Mouse (Mus musculus): ENCODE measurements around the gene Rusc2.
A peak's percentile ranks its signal among the peaks of the same experiment; 100 is the strongest.

Gene Rusc2

DNA sequence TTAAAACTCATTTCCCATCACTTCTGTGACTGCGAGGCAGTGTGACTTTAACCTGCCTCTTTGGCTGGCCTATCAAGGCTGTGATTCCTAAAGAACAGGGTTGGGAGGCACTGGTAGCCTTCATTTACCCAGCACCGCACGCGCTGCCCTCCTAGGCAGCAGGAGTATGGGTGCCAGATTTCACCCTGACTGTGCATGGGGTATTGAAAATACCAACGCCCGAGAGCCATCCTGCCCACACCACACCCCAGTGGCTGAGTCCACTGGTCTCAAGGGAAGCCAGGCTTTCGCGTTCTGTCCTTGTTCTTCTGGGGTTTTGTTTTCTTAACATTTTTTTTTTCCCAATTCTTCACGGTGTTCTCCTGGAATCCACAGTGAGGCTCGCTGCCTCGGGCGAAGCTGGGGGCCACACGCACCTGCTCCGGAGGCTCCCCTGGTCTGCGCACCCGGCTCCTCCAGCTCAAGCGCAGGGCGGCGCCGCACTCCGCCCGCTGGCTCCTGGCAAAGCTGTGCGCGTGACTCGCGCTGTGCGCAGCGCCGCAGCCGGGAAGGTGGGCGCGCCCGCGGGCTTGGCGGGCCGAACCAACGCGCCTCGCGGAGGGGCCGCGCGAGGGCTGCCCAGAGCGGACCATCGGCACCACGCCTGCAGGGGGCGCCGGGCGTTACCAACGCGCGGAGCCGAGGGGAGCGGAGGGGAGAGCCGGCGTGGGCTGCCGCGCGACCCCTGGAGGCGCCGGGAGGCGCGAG lies at the start of gene Rusc2:
Gene Rusc2 (plus strand): TSS at position 572 of the 747 bp plus-strand sequence.
- peak; percentile 89 for DNase-seq (ENCODE audit: low spot score)

DNA sequence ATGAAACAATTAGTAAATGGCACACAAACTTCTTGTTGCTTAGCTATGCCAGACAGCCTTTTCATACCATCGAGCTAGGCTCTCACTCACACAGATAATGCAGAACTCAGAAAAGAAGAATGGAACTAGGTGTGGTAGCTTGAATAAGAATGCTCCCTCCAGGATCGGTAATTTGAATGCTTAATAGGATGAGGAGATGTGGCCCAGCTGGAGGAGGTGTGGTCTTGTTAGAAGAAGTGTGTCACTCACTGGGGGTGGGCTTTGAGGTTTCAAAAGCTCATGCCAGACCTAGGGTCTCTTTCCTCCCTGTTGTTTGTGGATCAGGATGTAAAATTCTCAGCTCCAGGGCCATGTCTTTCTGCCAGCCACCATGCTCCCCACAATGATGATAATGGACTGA lies 47.0 kb upstream of the Rusc2 start:
- no peak for DNase-seq (ENCODE audit: low spot score)

DNA sequence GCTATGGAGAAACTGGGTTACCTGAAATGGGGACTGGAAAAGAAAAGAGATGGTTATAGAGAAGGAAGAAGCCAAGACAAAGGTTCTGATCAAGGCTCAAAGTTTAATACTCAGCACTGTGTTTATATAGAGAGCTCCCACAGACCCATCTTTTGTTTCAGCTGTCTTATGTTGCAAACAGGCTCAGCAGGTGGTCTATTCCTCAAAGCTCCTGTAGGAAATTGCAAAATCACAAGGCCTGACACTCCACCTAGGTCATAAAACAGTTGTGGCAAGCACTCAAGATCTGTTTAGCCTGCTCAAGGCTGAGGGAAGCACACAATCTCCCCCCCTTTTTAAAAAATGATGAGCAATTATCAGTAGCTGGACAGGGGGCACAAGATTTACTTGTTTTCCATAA lies 45.6 kb upstream of the Rusc2 start:
- DNase-seq (ENCODE audit: low spot score): no peak

GRCm38 (mm10) chr4:43340096-43340804 lies 41.5 kb upstream of the Rusc2 start:
- no peak for DNase-seq (ENCODE audit: low spot score)

DNA sequence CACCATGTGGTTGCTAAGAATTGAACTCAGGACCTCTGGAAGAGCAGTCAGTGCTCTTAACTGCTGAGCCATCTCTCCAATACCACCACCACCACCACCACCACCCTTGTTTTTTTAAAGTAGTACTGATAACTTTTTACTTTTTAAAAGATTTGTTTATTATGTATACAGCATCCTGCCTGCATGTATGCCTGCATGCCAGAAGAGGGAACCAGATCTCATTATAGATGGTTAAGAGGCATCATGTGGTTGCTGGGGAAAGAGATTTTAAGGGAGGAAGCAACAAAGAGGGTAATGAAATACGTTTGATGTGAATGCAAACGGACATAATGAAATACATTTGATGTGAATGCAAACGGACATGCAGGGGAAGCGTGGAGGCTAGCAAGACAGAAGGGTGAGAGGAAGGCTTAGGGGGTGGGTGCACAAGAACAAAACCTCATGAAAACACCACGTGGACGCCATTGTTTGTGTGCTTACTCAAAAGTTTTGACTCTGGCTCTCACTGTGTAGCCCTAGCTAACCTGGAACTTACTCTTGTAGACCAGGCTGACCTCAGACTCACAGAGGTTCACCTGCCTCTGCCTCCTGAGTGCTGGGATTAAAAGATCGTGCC lies 40.4 kb upstream of the Rusc2 start:
- no peak for DNase-seq (ENCODE audit: low spot score)

GRCm38 (mm10) chr4:43342443-43342842 lies 39.3 kb upstream of the Rusc2 start:
- no peak for DNase-seq (ENCODE audit: low spot score)

DNA sequence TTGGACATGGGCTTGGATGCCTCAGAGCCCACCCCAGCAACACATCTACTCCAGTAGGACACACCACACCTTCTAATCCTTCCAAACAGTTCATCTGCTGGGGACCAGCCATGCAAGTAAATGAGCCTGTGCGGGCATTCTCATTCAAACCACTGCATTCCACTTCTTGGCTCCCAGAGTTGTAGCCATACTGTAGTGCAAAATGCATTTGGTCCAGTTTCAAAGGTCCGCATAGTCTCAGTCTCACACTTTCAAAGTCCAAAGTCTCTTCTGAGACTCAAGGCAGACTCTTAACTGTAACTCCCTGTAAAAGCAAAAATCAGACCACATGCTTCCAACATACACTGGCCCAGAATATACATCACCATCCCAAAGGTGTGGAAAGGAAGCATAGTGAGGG lies 36.8 kb upstream of the Rusc2 start:
- no peak for DNase-seq (ENCODE audit: low spot score)

DNA sequence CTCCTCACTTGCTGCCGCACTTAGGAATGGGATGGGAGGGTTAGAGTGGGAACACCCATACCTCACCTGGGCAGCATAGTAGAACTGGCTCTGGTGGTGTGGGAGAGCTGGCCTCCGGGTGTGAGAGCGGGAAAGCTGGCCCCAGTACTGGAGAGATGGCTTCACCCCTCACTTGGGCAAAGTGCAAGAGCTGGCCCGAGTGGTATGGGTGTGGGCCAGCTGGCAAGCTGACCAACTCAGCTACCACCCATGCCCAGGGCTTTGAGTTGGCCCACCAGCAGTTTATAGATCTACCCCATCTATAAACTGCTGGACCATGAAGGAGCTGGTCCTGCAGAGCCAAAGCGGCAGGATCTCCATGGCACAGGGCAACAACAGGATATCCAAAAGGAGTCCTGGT lies 32.6 kb upstream of the Rusc2 start:
- DNase-seq (ENCODE audit: low spot score): no peak

- DNase-seq (ENCODE audit: low spot score): no peak
Measured at GRCm38 (mm10) chr4:43350038-43350560, 31.7 kb upstream of the Rusc2 start.

DNA sequence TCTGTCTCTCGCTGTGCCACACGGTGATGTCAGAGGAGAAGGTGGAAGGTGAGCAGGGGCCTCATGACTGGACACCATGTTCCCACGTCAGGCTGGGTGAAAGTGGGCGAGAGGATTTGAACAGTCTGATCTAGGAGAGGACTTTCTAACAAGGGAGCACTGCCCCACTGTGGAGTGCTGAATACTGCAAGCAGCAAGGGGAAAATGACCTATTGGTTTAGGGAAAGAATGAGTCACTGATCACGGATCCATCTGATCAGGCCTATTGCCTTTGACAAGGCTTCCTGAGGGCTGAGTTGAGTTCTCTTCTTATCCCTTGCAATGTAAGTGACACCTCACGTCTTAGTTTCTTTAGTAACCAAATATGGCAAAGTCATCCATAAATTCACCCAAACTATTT lies 28.1 kb upstream of the Rusc2 start:
- DNase-seq (ENCODE audit: low spot score): no peak

DNA sequence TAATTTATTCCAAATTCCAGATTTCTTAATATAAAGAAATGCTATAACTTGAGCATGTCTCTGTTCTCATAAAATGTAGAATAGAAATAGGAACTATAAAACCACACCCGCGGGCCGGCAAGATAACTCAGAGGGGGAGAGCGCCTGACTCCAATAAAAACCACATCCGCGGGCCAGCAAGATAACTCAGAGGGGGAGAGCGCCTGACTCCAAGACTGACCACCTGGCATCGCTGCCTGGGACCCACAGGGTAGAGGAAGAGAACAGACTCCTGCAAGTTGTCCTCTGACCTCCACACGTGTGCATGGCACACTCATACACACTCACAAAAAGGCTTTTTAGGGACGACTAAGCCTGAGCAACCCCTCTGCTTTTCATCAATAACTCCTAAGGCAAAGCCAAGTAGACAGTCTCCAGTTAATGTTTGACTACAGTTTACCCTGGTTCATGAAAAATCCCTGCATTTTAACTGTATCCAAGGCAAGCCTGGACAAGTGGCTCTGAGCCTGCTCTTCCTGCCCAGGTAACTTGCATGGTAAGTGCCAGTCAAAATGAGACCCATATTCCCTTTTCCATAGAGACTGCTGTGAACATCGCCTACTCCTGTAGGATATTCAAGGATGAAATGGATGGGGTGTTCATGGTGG lies 16.7 kb upstream of the Rusc2 start:
- no peak for DNase-seq (ENCODE audit: low spot score)

DNA sequence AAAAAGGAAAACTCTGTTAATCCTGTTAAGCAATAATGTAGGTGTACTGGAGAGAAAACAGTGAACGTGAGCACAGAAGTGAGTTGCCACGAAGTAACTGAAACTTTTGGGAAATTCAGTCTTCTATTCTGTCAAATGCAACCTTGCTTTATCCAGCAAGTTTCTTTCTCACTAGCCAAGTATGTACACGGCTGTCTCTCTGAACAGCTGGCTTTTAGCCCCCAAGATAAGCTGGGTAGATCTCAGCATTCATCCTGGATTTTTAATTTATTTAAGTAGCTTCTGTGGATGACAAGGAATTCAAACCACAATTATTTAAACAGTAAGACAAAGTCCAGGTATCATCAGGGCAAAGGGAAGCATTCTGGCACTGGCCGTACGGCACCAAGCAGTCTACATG lies 14.5 kb upstream of the Rusc2 start:
- DNase-seq (ENCODE audit: low spot score): no peak

DNA sequence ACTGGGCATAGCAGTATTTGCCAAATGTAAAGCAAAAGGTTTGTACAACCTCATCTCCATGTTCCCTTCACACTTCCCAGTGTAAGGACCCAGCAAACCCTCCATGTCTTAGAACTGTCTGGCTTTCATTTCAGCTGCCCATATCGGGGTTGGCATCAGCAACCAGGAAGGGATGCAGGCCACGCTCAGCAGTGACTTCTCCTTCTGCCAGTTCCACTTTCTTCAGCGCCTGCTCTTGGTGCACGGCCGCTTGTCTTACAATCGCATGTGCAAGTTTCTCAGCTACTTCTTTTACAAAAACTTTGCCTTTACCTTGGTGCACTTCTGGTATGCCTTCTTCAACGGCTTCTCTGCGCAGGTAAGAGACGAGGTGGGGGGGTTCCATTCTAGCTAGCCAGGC lies 14.0 kb upstream of the Rusc2 start:
- no peak for DNase-seq (ENCODE audit: low spot score)

DNA sequence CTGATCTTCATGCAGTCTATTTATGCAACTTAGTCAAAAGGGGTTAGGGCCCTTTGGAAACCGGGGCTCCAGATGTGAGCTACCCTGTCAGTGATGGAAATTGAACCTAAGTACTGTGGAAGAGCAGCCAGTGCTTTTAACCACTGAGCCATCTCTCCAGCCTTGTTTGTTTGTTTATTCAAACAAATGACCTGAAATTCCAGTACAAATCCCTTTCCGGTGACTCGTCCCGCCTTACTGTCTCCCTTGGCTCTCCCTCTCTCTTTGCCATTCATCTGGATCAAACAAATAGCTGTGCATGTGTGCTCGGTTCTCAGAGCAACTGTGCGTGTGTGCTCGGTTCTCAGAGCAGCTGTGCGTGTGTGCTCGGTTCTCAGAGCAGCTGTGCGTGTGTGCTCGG lies 10.4 kb upstream of the Rusc2 start:
- no peak for DNase-seq (ENCODE audit: low spot score)

DNA sequence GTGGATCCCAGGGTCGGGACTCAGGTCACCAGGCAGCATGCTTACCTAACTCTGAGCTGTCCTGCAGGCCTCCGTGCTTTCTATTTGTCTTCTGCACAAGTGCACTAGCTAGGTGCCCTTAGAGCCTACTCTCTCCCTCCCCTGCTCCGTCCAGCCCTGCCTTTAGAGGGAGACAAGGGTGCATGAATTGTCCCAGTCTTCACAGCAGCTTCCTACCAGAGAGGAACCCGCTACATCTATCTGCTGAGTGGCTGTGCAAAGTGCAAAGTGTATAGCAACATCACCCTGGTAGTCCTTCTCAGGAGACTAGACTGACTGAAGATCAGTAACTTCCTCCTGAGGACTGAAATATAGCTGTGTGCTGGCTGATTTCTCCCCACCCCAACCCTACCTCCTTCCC lies 9.6 kb upstream of the Rusc2 start:
- DNase-seq (ENCODE audit: low spot score): no peak

GRCm38 (mm10) chr4:43374266-43374665 lies 7.5 kb upstream of the Rusc2 start:
- DNase-seq (ENCODE audit: low spot score): no peak

GRCm38 (mm10) chr4:43379601-43380000 lies 2.2 kb upstream of the Rusc2 start:
- no peak for DNase-seq (ENCODE audit: low spot score)

- DNase-seq (ENCODE audit: low spot score): no peak
Measured at GRCm38 (mm10) chr4:43380951-43381350, 828 bp upstream of the Rusc2 start.

- no peak for DNase-seq (ENCODE audit: low spot score)
Measured at GRCm38 (mm10) chr4:43382155-43383020, 609 bp downstream of the Rusc2 start.

DNA sequence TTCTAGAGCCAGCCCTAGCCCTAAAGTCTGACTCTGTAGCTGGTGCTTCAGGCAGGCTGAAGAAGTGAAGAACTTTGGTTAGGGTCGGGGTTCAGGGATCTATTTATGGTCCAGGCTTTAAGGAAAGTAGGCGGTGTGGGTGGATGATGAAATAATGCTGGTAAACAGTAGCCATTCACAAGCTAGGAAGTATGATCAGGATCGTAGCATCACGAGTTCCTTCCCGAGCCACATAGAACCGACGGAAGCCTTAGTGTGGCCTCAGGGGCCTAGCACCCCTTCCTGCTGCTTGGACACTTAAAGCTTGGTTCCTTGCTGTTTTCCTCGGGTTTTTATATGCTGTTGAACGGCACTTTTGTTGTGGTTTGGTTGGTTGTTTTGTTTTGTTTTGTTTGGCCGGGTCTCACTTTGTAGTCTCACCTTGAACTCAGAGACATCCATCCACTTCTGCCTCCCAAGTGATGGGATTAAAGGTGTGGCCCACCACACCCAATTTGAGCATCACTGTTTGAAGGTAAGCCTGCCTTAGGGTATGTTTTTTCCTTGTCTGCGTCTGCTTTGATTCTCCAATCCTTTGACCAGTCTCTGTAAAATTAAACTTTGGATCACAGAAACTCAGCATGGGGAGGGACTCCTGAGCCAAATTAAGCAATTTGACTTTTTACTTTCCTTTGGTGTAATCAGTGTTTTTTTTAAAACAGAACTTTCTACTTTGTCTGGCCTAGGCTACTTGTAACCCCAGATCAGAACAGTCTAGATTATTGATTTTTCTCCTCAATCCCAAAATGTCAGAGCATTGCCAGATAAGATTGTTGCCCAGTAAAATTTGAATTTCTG lies 1.7 kb downstream of the Rusc2 start:
- DNase-seq (ENCODE audit: low spot score): no peak

- no peak for DNase-seq (ENCODE audit: low spot score)
Measured at GRCm38 (mm10) chr4:43384083-43384460, 2.3 kb downstream of the Rusc2 start.

Measured in ovary, postnatal 36 days (tissue).